Mouse (Mus musculus): ENCODE results near the gene Glra3. TPM values are rescaled to one million over a fixed set of nuclear protein-coding genes. Genes with fewer than 3 reads are reported as not detected.

The Glra3 gene
- not detected for total RNA-seq (2021)
- long read RNA-seq, experiment 1 = 0 reads
- long read RNA-seq, experiment 2 = 0 reads

DNA sequence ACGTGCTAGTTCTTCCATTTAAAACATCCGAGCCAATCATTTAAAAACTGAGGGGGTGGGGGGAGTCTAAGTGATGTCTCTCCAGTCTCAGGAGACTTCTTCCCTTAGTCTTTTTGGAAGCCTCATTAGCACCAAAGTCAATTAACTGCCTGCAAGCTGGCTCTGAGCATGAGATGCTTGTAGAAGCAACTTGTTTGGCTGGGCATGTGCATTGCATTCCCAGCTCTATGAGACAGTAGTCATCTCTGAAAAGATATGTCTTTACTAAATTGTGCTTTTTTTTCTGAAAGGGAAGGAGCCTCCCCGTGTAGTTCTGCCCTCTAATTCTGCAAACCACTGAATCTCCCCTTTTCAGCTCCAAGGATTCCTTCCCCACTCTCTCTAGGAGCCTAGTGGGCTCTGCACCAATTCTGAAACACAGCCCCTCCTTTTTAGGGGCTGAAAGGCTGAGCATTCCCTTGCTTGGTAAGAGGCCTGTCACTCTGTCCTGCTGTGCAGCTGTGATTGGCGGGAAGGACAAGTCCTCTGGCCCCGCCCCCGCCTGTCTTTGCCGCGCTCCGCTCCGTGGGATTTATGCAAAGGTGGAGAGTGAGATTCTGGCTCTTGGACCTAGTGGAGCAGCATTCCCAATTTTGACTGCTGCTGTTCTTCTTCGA, at the start of gene Glra3:
Gene Glra3, plus strand, starts transcription at position 591 of the 656 bp plus-strand sequence.
- no peak for TF ChIP-seq CTCF (IDR thresholded peaks at IDR 0.05)
- peak; percentile 12 for DNase-seq
- Histone ChIP-seq H3K27ac (no peak within 1 kb of the TSS), H3K4me3 (no peak within 1 kb of the TSS)
- intact Hi-C loops (cut with DNase I) = no loop called here

DNA sequence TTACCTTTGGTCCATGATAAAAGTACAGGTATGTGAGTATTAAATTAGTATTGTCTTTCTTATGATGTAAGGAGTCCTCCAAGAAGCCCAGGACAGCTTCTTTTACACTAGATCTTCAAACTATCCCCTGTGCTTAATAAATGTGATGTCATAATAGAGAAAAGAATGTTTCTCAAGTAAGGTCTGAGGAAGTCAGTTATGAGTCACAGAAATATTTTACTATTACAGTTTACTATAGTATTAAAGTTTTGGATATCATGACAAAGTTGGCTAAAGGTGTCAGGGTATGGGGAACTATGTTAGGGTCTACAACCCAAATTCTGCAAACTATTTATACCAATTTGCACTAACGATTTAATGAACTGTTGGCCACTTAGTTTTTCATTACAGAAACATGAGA, 33.4 kb upstream of the Glra3 start, which contains the start of gene Adam29:
Gene Adam29, minus strand, starts transcription at position 101 of the 400 bp plus-strand sequence.
- no peak for TF ChIP-seq CTCF (IDR thresholded peaks at IDR 0.05)
- Histone ChIP-seq H3K27ac (no peak within 1 kb of the TSS), H3K4me3 (no peak within 1 kb of the TSS)
- DNase-seq = no peak
- intact Hi-C loops (cut with DNase I) = no loop called here

DNA sequence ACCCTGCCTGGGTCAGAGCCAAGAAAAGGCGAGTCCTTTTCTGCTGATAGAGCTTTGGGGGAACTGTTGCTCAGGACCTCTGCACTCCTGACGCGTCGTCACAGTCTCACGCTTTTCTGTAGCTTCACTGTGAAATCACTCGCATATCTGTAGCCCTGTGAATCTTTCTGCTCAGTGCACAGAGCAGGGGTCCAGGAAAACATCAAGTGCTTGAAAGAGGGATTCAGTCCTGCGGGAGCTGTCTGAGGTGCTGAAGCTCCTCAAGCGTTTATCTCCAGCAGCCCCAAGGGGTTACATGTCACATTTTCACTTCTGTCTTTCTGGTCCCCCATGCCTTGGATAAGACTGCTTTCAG, 243 bp downstream of the Glra3 start:
- H3K4me3 ChIP-seq = no peak overlapping the region
- no peak for TF ChIP-seq CTCF (IDR thresholded peaks at IDR 0.05)
- intact Hi-C loops (cut with DNase I) = no loop called here
- no peak overlapping the region for H3K27ac ChIP-seq
- peak; percentile 12 for DNase-seq

DNA sequence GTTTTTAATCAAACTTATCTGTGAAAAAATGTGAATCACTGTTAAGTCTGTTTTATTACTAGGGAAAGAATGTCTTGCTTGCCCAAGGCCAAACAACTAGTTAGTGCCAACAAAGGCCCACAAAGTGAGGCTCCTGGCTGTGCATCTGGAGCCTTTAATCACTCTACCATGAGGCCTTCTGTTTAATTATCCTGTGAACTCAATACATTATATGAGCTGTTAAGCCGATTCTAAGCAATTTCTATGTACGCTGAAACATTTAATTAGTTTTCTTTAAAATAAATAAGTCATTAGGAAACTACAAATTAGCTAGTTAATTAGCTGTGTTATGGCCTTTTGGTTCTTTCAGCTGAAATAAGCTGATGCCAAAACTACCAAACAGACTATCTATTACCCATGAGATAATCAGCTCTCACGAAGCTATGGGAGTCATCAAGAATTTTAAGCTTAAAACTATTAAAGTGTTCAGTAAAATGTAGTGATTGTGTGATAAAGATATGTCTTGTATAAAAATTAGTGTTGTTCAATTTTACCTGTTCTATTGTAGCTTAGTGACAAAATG, 24.6 kb downstream of the Glra3 start:
- Histone ChIP-seq H3K27ac (no peak overlapping the region), H3K4me3 (no peak overlapping the region)
- no peak for DNase-seq
- no peak for TF ChIP-seq CTCF (IDR thresholded peaks at IDR 0.05)
- intact Hi-C loops (cut with DNase I) = no loop called here

DNA sequence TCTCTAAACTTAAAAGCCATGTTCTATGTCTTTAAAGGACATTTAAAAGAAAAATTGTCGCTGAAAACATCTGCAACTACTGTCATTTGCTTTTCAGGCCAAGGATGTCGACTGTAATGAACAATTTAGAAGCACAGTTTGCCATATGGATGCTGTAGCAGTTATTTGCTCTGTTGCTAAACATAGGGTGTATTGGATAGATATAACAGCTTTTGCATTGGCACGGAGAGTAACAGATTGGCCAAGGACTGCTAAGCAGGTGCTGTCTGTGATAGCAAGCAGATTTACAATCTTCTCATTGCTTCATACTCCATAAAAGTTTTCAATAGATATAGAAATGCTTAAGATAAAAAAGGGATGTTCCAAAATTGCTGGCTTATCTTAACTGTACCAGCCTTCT, 57.6 kb downstream of the Glra3 start:
- intact Hi-C loops (cut with DNase I) = no loop called here
- H3K4me3 ChIP-seq = no peak overlapping the region
- no peak overlapping the region for H3K27ac ChIP-seq
- DNase-seq = no peak
- no peak for TF ChIP-seq CTCF (IDR thresholded peaks at IDR 0.05)

DNA sequence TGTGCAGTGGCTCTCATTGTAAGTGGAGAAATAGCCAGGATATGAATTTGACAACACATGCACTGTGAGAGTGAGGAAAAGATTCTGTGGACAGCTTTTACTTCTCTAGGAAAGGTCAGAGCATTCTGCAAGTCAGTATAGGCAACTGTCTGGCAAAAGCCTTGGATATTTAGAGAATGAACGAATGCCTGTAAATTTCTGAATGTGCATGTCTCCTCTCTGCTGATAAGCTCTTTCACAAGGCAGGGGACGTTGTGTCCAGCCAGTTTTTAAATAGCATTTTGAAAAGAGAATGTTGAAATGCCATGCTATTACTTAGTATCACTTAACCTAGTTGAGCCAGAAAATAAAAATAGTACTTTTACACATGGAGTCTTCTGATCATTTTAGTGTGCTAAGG, 114.1 kb downstream of the Glra3 start:
- Histone ChIP-seq H3K27ac (no peak overlapping the region), H3K4me3 (no peak overlapping the region)
- no peak for DNase-seq
- TF ChIP-seq CTCF (IDR thresholded peaks at IDR 0.05) = no peak
- intact Hi-C loops (cut with DNase I) = no loop called here

DNA sequence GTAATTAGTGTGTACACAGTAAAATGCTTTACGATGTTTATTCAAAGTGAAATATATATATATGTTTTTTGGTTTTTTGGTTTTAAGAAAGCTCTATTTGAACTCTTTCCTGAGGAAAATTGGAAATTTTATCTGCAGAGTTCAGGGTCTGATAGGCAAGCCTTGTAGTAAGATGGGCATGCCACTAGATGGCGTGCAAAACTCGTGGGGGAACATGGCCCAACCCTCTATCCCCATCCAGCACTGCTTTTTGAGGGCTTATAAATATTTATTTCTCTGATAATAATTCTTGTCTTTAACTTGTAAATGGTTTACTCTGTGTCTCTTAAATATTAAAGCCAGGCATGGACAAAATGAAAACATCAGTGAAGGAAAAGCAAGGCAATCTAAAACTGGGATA, 122.8 kb downstream of the Glra3 start:
- no peak overlapping the region for H3K27ac ChIP-seq
- TF ChIP-seq CTCF (IDR thresholded peaks at IDR 0.05) = peak; percentile 85
- peak; percentile 57 for DNase-seq
- intact Hi-C loops (cut with DNase I) = loop anchor here (2.0 kb wide), 1 partner anchor 424 kb away; no protein-coding TSS in a partner anchor
- no peak overlapping the region for H3K4me3 ChIP-seq

DNA sequence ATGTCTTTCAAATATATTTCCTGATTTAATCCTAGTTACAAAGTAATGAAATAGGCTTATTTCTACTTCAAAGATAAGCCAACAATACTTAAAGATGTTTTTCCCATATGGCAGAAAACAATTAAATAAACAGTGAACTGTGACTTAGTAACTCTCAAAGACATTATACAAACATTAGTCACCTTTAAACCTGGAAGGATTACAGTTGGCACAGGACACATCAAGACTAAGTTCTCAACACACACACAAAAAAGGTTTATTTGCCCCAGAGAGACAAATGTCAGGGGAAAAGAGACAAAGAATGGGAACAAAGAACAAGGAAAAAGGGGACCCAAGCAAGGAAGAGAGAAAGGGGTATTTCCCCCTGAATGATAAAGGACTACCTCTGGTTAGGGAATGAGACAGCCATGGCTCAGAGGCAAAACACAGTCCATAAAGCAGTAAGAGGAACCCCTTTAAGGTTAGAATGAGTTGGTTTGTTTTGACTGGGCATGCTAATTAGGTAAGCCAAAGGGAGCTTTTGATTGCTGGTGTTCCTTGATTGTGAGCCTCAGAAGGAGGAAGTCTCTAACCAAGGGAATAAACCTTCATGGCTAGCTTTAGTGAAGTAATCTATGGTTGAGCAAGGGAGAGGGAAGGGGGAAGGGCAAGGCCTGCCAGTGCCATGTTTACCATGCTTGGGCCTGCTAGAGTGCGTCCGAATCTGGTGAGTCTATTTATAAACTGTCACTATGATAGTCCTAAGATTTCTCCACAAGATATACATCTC, 130.4 kb downstream of the Glra3 start:
- Histone ChIP-seq H3K27ac (no peak overlapping the region), H3K4me3 (no peak overlapping the region)
- no peak for TF ChIP-seq CTCF (IDR thresholded peaks at IDR 0.05)
- DNase-seq = no peak
- intact Hi-C loops (cut with DNase I) = no loop called here

DNA sequence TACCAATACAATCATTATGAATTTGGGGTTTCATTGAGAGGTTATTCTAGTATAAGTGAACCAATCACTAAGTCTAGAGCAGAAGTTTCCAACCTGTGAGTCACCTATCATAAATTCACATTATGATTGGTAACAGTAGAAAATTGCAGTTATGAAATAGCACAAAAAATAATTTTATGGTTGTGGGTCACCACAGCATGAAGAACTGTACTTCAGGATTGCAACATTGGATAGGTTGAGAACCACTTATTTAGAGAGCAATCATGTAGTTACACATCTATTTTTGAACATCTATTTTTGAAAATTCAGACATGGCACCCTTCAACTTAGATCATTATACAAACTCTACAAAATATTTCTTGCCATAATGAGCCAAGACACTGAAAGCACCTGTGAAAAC, 143.4 kb downstream of the Glra3 start:
- DNase-seq = no peak
- intact Hi-C loops (cut with DNase I) = no loop called here
- TF ChIP-seq CTCF (IDR thresholded peaks at IDR 0.05) = no peak
- Histone ChIP-seq H3K4me3 (no peak overlapping the region), H3K27ac (no peak overlapping the region)

DNA sequence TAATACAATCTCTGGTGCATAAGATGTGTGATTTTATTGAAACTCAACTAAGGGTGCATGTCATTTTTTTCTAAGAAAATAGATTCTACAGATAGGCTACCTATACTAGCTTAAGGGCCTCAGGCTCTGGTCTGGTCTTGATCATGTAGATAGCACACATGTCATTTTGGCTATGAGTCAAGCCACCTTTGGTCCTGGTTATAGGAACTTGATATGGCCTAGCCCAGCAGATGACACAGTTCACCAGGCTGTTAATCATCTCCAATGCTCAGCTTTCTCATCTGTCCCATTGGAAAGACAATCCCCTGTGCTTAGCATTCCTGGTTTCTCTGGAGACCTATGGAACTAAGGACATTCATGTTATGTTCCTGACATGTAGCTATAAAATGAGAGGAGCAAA, 154.1 kb downstream of the Glra3 start:
- TF ChIP-seq CTCF (IDR thresholded peaks at IDR 0.05) = no peak
- Histone ChIP-seq H3K4me3 (no peak overlapping the region), H3K27ac (no peak overlapping the region)
- no peak for DNase-seq
- intact Hi-C loops (cut with DNase I) = no loop called here

DNA sequence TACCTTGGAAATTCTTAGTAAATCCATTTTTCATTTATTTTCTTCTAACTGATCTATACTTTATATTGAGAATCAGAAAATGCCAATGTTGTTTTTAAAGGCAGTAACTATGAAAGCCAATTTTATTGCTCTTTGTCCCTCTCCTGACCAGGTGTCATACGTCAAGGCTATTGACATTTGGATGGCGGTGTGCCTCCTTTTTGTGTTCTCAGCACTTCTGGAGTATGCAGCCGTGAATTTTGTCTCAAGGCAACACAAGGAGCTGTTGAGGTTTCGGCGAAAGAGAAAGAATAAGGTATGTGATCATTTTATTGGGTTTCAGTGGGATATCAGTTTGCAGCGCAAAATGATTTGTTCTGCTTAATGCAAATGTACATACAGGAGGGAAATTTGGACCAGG, 170.0 kb downstream of the Glra3 start:
- no peak overlapping the region for H3K27ac ChIP-seq
- H3K4me3 ChIP-seq = no peak overlapping the region
- no peak for DNase-seq
- intact Hi-C loops (cut with DNase I) = no loop called here
- TF ChIP-seq CTCF (IDR thresholded peaks at IDR 0.05) = no peak

DNA sequence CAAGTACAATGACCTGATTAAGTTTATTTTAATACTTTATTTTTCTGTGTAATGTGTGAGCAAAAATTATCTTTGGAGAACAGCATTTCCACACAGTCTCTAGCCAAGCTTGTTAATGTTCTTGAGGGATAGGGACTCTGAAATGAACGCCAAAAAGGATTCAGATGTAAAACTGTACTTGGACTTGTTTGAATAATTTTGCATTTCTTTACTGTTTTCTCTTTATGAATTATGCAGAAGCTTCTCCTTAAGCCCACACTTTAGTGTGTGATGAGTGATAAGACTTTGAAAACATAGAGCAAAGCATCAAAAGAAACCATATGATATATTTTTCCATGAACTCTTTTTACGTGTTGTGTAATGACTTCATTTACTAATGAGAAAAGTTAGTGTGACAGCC, 189.1 kb downstream of the Glra3 start:
- intact Hi-C loops (cut with DNase I) = no loop called here
- no peak for TF ChIP-seq CTCF (IDR thresholded peaks at IDR 0.05)
- Histone ChIP-seq H3K4me3 (no peak overlapping the region), H3K27ac (no peak overlapping the region)
- DNase-seq = no peak

DNA sequence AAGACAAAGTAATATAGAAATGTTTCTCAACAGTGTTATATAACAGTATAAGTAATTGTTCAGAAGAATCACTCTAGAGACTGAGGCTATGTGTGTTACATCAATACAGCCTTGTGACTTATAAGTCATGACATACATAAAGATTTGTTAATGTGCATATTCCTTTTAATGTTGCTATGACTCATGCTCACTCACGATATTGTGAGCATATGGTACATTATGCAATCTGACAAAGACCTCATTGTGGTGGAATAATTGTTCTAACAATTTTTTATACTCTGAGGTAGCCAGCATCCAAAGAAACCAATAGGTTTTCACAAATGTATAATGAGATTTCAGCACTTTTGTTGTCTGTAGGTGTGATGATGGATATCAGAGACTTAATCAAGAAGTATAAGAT, 210.4 kb downstream of the Glra3 start:
- intact Hi-C loops (cut with DNase I) = no loop called here
- DNase-seq = no peak
- Histone ChIP-seq H3K27ac (no peak overlapping the region), H3K4me3 (no peak overlapping the region)
- TF ChIP-seq CTCF (IDR thresholded peaks at IDR 0.05) = no peak
